Comparison of ENCODE assay signal across 17 mouse cellular contexts in the genomic region with DNA sequence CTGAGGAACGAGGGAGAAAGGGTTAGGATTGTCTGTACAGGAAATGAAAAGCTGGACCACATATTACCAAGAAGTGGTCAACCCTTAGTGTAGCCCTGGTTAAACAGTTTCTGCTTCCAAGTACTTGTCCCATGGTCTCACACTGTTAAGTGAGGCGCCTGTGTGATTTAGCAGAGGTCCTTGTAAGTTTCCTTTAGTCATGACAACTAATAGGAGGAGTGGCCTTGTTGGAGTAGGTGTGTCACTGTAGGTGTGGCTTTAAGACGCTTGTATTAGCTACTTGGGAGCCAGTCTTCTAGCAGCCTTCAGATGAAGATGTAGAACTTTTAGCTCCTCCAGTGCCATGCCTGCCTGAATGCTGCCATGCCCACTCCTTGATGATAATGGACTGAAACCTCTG. TPM values are rescaled to one million over a fixed set of nuclear protein-coding genes. Genes with fewer than 3 reads are reported as not detected.
DNase-seq lines count a peak whose midpoint lies in the region; ATAC-seq lines count a peak whose summit lies in the region.
"Had no signal": no experiment of that assay in that cellular context is flagged by ENCODE, and none has a peak within 500 bp of the region (broad histone marks: within the 10 kb centered on the region; RNA-seq: fewer than 3 reads in every experiment).

No protein-coding gene starts in this region.

- H3K4me3 ChIP-seq in lung, embryonic 15.5 days = no peak overlapping the region
- H3K4me3 ChIP-seq: embryonic facial prominence, embryonic 12.5 days; heart, embryonic 10.5 days; hindbrain, embryonic 12.5 days had no signal

- H3K4me2 ChIP-seq in lung, embryonic 15.5 days = no peak overlapping the region
- H3K4me2 ChIP-seq: embryonic facial prominence, embryonic 12.5 days; hindbrain, embryonic 12.5 days had no signal

- no peaks in the 10 kb centered on the region for H3K9me3 ChIP-seq in lung, embryonic 15.5 days
- H3K9me3 ChIP-seq: embryonic facial prominence, embryonic 12.5 days; heart, embryonic 10.5 days; hindbrain, embryonic 12.5 days had no signal

- peak; percentile 5 for DNase-seq in testis, postnatal 10 days (ENCODE audit: low spot score)
- DNase-seq in testis, postnatal 14 days (ENCODE audit: low spot score) = no peak
- DNase-seq in lung, postnatal 14 days = peak; percentile 9
- no peak for DNase-seq in right cerebral cortex, adult 2 months (ENCODE audit: low spot score in 2 of 2)
- no peak for DNase-seq in spleen, postnatal 36 days (ENCODE audit: low spot score in 2 of 2)
- DNase-seq in cerebellum, postnatal 10 days = no peak
- DNase-seq: cerebellum, adult 11 months; cerebellum, adult 8-10 months had no signal

- H3K36me3 ChIP-seq in lung, embryonic 15.5 days = no peaks in the 10 kb centered on the region
- H3K36me3 ChIP-seq: embryonic facial prominence, embryonic 12.5 days; heart, embryonic 10.5 days; hindbrain, embryonic 12.5 days had no signal

- no peaks in the 10 kb centered on the region for H3K27me3 ChIP-seq in lung, embryonic 15.5 days
- H3K27me3 ChIP-seq: CH12.LX; embryonic facial prominence, embryonic 12.5 days; hindbrain, embryonic 12.5 days; Patski had no signal

- 48% methylated on average over 3 of the region's 3 CpGs for WGBS in lung, embryonic 15.5 days

- peak overlapping the region; percentile 72 for H3K27ac ChIP-seq in lung, embryonic 15.5 days
- H3K27ac ChIP-seq: embryonic facial prominence, embryonic 12.5 days; heart, embryonic 10.5 days; hindbrain, embryonic 12.5 days had no signal

- ATAC-seq in lung, embryonic 15.5 days (ENCODE audit: borderline replicate concordance, extremely low read depth, low FRiP score, low TSS enrichment) = peak; percentile 76
- ATAC-seq: forebrain, embryonic 16.5 days; hindbrain, embryonic 16.5 days; Patski had no signal

- H3K9ac ChIP-seq in lung, embryonic 15.5 days = no peak overlapping the region
- H3K9ac ChIP-seq: embryonic facial prominence, embryonic 12.5 days; hindbrain, embryonic 12.5 days had no signal

- H3K4me1 ChIP-seq in lung, embryonic 15.5 days = peaks cover 5% of the 10 kb centered on the region

RNA-seq across cellular contexts. Expression of a gene that starts 4.5 kb away (rescaled TPM):
- polyA plus RNA-seq in lung, embryonic 15.5 days (2015; fragmentation: Nextera tagmentation; extraction: Ambion mirVana) = 31.3 and 32.8 TPM in 2 replicates
- polyA plus RNA-seq: heart, embryonic 10.5 days; heart, embryonic 14.5 days had no signal

Comparison
In these comparisons a context has a peak if more than half of its experiments do, and no peak if none do; other contexts are left out.
1. DNase-seq: peak in testis, postnatal 10 days (single experiment) and lung, postnatal 14 days (single experiment); none in testis, postnatal 14 days (single experiment), right cerebral cortex, adult 2 months (0 of 2), spleen, postnatal 36 days (0 of 2) and cerebellum, postnatal 10 days (0 of 2).